Mouse (Mus musculus) liver, embryonic 13.5 days (tissue): ENCODE results near the gene Sept5. TPM values are rescaled to one million over a fixed set of nuclear protein-coding genes. Genes with fewer than 3 reads are reported as not detected.

Experiments
- ATAC-seq: fragments of 200-750 bp; cut with Nextera tagmentation; 2 replicates; pipeline ENCODE4 v1.8.0; 2017; ENCODE audit warnings: low read depth, mild to moderate bottlenecking, moderate number of reproducible peaks, moderate library complexity
- DNase-seq: peaks from one replicate; pipeline ENCODE4 v3.0.0; 2022
- H3K27ac ChIP-seq: fragments of 300-500 bp; sonication (generic); 2 replicates; pipeline ENCODE4 v1.5.1; 2015; ENCODE audit warnings: moderate library complexity, mild to moderate bottlenecking, inconsistent platforms
- H3K27me3 ChIP-seq: fragments of 300-500 bp; sonication (generic); 2 replicates; pipeline ENCODE4 v1.6.1; 2015; ENCODE audit warnings: mild to moderate bottlenecking, inconsistent platforms
- H3K36me3 ChIP-seq: fragments of 300-500 bp; sonication (generic); 2 replicates; pipeline ENCODE4 v1.6.1; 2015; ENCODE audit warnings: mild to moderate bottlenecking, inconsistent platforms
- H3K4me1 ChIP-seq: fragments of 300-500 bp; sonication (generic); replicated peaks from 2 replicates; pipeline ENCODE4 v1.6.1; 2015; ENCODE audit warnings: inconsistent platforms
- H3K4me2 ChIP-seq: fragments of 300-500 bp; sonication (generic); 2 replicates; pipeline ENCODE4 v1.6.1; 2015; ENCODE audit warnings: inconsistent platforms, mild to moderate bottlenecking, moderate library complexity
- H3K4me3 ChIP-seq: fragments of 300-500 bp; sonication (generic); replicated peaks from 2 replicates; pipeline ENCODE4 v1.5.1; 2015; ENCODE audit warnings: mild to moderate bottlenecking, inconsistent platforms
- H3K9ac ChIP-seq: fragments of 300-500 bp; sonication (generic); 2 replicates; pipeline ENCODE4 v1.6.1; 2015; ENCODE audit warnings: mild to moderate bottlenecking, inconsistent platforms
- H3K9me3 ChIP-seq: fragments of 300-500 bp; sonication (generic); replicated peaks from 2 replicates; pipeline ENCODE4 v1.6.1; 2016; ENCODE audit warnings: inconsistent platforms
- WGBS: fragments of 180-500 bp; shearing (Covaris S2); methylation state at CpG from one replicate; pipeline ENCODE4 v1.1.7; 2015; ENCODE audit not compliant: insufficient replicate concordance; 5-methylcytosine and 5-hydroxymethylcytosine counted together
- polyA plus RNA-seq: library from polyadenylated mRNA; unstranded; fragments of >200 nt; fragmentation: Nextera tagmentation; extraction: Ambion mirVana; gene quantifications from 2 replicates; pipeline ENCODE4 v1.2.1, GENCODE M21; 2015

Gene Sept5
- polyA plus RNA-seq, 1 experiment from 2014 or later: 2.4 TPM

DNA sequence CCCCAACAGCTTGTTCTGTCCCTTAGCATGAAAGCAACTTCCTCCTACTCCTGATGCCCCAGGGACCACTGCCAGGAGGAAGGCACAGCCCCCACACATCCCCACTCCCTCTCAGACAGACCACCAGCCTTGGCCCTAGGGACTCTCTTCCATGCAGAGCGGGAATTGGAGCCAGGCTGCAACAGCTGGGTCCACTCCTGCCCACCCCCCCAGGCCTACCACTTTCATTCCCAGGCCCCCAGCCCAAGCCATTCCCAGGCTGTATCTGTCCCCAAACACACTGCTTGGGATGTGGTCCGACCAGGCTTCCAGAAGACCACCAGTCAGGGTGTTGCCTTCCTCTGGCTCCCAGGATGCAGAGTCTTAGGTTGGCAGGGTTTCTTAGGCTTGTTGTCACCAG, 20.7 kb downstream of the Sept5 start:
- no peak overlapping the region for H3K27ac ChIP-seq
- ATAC-seq: no peak
- H3K4me3 ChIP-seq: no peak overlapping the region
- no peak overlapping the region for H3K9ac ChIP-seq
- H3K9me3 ChIP-seq: no peaks in the 10 kb centered on the region
- H3K27me3 ChIP-seq: peaks cover 72% of the 10 kb centered on the region
- H3K4me1 ChIP-seq: 0 out of 2 replicates have a peak, but pooled peaks cover 1% of the 10 kb centered on the region
- no peak overlapping the region for H3K4me2 ChIP-seq
- DNase-seq: no peak
- H3K36me3 ChIP-seq: no peaks in the 10 kb centered on the region
- WGBS: 44% methylated on average over 2 of the region's 2 CpGs

DNA sequence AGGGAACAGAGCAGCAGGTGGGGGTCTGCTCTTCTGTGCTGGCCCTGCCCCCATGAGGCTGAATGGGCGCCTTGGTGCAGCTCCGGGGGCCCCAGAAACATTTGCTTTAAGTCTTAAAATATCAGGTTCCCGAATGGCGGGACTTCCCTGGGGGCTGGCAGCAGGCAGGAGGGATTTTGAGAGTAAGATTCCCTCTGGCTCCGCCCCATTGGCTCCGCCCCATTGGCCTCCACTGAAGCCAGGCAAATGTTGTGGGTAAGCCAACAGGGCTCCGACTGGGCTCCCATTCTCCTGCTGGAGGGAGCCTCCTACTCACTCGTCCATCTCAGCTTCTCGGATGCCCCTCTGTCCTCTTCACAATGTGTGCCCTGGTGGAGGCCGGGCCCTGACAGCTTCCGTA, 21.5 kb downstream of the Sept5 start:
- H3K4me1 ChIP-seq: 0 out of 2 replicates have a peak, but pooled peaks cover 2% of the 10 kb centered on the region
- no peak overlapping the region for H3K4me2 ChIP-seq
- 13% methylated on average over 11 of the region's 11 CpGs for WGBS
- no peaks in the 10 kb centered on the region for H3K36me3 ChIP-seq
- no peak overlapping the region for H3K27ac ChIP-seq
- H3K27me3 ChIP-seq: peaks cover 65% of the 10 kb centered on the region
- no peak overlapping the region for H3K4me3 ChIP-seq
- ATAC-seq: no peak
- H3K9ac ChIP-seq: no peak overlapping the region
- DNase-seq: no peak
- no peaks in the 10 kb centered on the region for H3K9me3 ChIP-seq

DNA sequence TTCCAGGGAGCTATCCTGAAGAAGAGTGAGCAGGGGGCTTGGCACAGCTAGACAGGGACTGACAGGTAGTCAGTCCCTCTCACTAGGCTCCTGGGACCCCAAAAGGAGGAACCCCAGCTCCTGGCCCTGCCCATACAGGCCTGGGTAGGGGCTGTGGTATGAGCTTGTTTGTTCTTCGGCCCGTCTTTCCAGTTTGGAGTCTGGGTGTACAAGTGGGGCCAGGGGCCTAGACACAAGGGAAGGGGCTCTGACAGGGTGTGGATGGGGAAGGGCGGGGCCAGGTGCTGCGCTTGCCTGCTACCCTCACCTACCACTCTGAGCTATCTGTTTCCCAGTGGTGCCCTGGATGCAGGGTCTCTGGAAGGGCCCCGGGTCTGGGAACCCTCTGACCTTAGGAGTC, 24.0 kb downstream of the Sept5 start:
- no peaks in the 10 kb centered on the region for H3K36me3 ChIP-seq
- H3K4me3 ChIP-seq: no peak overlapping the region
- H3K27me3 ChIP-seq: peaks cover 49% of the 10 kb centered on the region
- 68% methylated on average over 5 of the region's 5 CpGs for WGBS
- no peak overlapping the region for H3K27ac ChIP-seq
- DNase-seq (no peak), ATAC-seq (no peak)
- H3K9ac ChIP-seq: no peak overlapping the region
- H3K9me3 ChIP-seq: no peaks in the 10 kb centered on the region
- 0 out of 2 replicates have a peak, but pooled peaks cover 2% of the 10 kb centered on the region for H3K4me1 ChIP-seq
- H3K4me2 ChIP-seq: no peak overlapping the region

DNA sequence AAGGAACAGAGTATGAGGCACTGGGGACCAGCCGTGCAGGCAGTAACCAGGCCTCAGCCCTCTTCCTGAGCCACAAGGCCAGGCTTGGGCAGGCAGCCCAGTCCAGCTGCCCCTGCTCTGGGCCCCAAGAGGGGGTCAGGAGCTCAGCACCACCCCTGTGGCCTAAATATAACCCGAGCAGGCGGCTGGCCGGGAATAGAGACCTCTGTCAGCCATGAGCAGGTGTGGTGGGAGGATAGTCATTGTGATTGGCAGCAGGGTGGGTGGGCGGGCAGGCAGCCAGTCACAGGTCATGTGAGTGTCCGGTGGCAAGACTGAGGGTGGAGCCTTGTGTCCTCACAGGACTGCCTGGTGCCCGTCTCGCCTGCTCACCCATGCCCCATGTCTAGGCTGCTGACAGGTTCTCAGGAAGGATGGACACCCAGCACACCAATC, 25.5 kb downstream of the Sept5 start:
- H3K4me3 ChIP-seq: no peak overlapping the region
- H3K27me3 ChIP-seq: peaks cover 35% of the 10 kb centered on the region
- no peaks in the 10 kb centered on the region for H3K36me3 ChIP-seq
- no peak overlapping the region for H3K9ac ChIP-seq
- H3K27ac ChIP-seq: no peak overlapping the region
- no peaks in the 10 kb centered on the region for H3K9me3 ChIP-seq
- 0 out of 2 replicates have a peak, but pooled peaks cover 2% of the 10 kb centered on the region for H3K4me1 ChIP-seq
- DNase-seq (no peak), ATAC-seq (0 out of 2 replicates have a peak, but pooled peaks have one; percentile 7)
- WGBS: 51% methylated on average over 8 of the region's 8 CpGs
- H3K4me2 ChIP-seq: no peak overlapping the region

DNA sequence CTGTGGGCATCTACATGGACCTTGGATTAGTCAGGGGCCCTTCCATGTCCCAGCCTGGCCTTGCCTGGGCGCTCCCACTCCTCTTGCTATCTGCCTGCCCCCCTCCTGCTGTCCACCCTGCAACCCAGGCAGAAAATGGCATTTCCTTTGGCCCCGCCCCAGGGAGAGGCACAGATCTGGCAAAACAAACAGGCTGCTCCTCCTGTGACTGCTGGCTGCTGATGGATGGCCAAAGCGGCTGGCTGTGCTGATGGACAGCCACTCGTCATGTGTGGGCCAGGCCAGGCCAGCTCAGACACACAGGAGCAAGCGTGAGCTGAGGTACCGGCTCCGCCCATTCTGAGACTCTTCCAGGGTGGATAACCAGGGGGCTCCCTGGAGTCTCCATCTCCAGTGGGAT, 28.3 kb downstream of the Sept5 start:
- 63% methylated on average over 7 of the region's 7 CpGs for WGBS
- Histone ChIP-seq H3K36me3 (no peaks in the 10 kb centered on the region), H3K4me2 (no peak overlapping the region), H3K27me3 (peaks cover 21% of the 10 kb centered on the region), H3K4me1 (0 out of 2 replicates have a peak, but pooled peaks cover 2% of the 10 kb centered on the region), H3K27ac (no peak overlapping the region), H3K9ac (no peak overlapping the region), H3K9me3 (no peaks in the 10 kb centered on the region), H3K4me3 (no peak overlapping the region)
- DNase-seq (no peak), ATAC-seq (no peak)

DNA sequence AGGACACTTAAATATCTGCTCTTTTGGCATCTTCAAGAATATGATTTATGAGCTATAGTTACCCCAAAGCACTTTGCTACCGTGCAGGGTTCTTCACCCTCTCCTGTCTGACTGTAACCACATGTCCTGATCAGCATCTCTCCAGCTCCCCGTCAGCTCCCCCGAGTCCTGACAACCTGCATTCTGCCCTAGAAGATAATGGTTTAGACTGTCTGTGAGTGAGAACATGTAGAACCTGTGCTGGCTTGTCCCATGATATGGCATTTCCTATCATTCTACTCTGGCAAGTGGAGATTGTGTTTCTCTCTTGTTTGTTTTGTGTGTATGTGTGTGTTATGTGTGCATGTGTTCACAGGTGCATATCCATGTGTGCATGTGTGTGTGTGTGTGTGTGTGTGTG, 31.7 kb downstream of the Sept5 start:
- Histone ChIP-seq H3K9ac (no peak overlapping the region), H3K27ac (no peak overlapping the region), H3K36me3 (no peaks in the 10 kb centered on the region), H3K27me3 (peaks cover 41% of the 10 kb centered on the region), H3K4me2 (no peak overlapping the region), H3K4me3 (no peak overlapping the region), H3K9me3 (no peaks in the 10 kb centered on the region), H3K4me1 (no peaks in the 10 kb centered on the region)
- DNase-seq (no peak), ATAC-seq (no peak)
- WGBS: 11% methylated on average over 3 of the region's 3 CpGs

DNA sequence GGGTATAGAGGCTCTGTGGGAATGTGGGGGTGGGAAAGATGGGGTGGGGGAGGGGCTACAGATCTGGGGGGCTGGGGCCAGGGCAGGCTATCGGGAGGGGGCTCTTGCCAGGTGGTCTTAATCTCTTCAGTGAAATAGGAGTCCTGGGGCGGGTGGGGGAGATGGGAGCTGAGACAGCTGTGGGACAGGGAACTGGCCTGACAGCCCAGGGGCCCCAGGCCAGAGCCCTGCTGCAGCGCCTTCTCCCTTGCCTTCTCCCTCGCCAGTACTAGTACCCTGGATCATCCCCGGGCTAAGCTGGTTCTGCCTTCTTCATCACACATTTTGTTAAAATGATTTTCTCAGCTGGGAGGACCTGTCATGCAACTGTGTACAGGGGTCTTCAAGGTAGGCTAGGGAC, 33.5 kb downstream of the Sept5 start:
- Histone ChIP-seq H3K4me2 (no peak overlapping the region), H3K4me3 (no peak overlapping the region), H3K36me3 (no peaks in the 10 kb centered on the region), H3K27ac (no peak overlapping the region), H3K27me3 (peaks cover 56% of the 10 kb centered on the region), H3K4me1 (peaks cover 5% of the 10 kb centered on the region; the same call in 1 of the 2 replicates), H3K9ac (no peak overlapping the region), H3K9me3 (no peaks in the 10 kb centered on the region)
- 54% methylated on average over 5 of the region's 5 CpGs for WGBS
- ATAC-seq (no peak), DNase-seq (no peak)

DNA sequence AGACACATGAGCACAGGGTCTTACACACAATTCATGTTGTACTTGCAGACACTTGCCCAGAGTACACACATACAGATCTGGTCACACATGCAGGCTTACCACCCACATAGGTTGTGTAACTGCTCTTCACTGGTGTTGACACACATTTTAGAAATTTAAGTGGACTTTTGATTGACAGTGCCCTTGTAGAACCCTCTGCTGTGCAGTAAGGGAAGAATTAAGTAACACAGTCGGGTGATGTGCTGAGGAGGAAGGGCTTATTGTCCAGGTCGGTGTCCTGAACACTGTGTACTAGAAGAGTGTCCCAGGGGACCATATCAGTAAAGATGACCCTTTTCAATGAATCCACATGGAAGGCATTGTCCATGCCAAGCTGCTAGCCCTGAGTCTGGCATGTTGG, 35.8 kb downstream of the Sept5 start:
- no peak for DNase-seq
- H3K27me3 ChIP-seq: peaks cover 79% of the 10 kb centered on the region
- no peak overlapping the region for H3K4me2 ChIP-seq
- no peak overlapping the region for H3K9ac ChIP-seq
- H3K27ac ChIP-seq: no peak overlapping the region
- 56% methylated on average over 2 of the region's 2 CpGs for WGBS
- no peaks in the 10 kb centered on the region for H3K9me3 ChIP-seq
- H3K36me3 ChIP-seq: no peaks in the 10 kb centered on the region
- H3K4me3 ChIP-seq: no peak overlapping the region
- H3K4me1 ChIP-seq: peaks cover 15% of the 10 kb centered on the region; the same call in 1 of the 2 replicates
- ATAC-seq: no peak

DNA sequence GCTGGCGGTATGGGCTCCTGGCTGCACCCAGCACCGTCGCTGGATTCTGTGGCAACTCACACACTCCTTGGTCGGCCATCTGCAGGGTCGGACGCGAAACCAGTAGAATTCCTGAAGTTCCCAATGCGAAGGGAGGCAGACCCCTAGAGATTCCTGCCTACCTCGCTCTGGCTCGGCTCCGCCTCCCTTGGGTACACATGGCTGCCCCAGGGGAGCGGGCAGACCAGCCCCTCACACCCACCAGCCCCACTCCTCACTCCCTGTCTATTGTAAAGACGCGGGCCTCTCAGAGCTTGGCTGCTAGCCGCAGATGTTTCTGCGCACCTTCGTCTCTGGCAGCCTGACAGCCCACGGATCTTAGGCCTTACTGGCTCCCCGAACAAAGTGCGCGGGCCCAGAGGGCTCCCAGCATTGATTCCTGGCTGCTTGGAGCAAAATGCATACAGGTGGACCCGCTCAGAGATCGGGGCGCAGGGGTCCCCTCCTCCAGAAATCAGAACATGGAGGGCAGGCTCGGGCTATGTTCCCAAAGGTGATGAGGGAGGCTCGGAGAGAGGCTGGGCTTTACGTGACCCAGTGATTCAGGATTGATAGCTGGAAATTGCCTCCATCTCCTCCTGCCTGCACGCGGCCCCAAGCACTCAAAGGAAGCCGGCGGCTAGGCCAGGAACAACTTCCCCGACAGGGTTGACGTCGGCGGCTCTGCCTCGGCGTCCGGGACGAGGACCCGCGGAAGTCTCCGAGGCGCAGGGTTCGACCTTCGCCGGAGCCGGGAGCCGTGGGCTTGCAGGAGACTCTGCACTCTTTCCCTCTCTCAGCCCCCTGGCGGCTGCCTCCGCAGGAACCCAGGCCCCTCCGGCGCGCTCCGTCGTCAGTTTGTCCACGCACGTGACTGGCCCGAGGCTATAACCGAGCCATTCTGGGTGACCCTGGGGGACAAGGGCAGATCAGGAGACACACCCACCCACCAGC, 38.4 kb downstream of the Sept5 start:
- peak overlapping the region; percentile 33 for H3K4me2 ChIP-seq
- H3K9ac ChIP-seq: no peak overlapping the region
- H3K4me3 ChIP-seq: peak overlapping the region; percentile 3; the same call in 1 of the 2 replicates
- H3K27ac ChIP-seq: no peak overlapping the region
- no peak for DNase-seq
- peaks cover 95% of the 10 kb centered on the region for H3K27me3 ChIP-seq
- WGBS: 3% methylated on average over 59 of the region's 59 CpGs
- H3K36me3 ChIP-seq: no peaks in the 10 kb centered on the region
- ATAC-seq: 0 out of 2 replicates have a peak, but pooled peaks have one; percentile 16
- H3K4me1 ChIP-seq: peaks cover 28% of the 10 kb centered on the region
- no peaks in the 10 kb centered on the region for H3K9me3 ChIP-seq

DNA sequence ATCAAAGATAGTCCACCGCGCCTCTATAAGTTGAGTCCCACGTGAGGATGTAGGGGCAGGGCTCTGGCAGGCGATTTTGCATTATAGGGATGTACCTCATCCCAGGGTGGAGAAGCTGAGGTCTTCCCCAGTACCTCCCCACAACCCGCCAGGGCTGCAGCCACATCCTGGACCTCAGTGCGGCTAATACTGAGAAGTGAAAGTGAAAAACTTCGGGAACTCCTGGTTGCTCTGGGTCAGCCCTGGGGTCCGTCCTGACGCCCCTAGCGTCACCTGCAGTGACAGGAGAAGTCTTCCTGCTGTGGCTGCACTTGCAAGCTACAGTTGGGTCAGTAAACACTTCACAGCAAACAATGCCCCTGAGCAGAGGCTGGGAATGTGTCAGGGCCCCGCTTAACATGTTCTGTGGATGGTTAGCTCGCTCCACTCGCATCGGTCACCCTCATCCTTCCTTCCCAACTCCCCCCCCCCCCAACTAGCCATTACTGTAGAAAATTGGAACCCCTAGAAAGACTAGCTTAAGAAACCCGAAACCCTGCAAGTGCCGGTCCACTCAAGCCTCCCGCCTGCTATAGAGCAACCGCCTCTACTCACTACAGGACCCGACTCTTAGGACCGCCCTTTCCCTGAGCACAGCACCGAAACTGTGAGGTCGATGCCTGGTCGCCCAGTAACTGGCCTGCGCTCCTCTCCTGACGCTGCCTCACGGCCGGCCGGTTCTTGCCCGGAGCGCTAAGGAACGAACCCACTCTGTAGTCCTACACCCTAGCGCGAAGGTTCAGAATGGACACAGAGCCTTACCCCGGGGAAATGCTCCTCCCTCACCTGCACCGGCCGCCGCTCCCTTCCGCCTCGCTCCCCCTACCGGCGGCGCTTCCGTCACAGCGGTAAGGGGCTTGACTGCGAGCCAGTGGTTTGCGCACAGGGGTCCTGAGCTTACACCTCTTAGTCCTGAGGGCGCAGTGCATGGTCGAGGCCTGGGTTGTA, 39.7 kb downstream of the Sept5 start, which contains the start of gene Tbx1:
Gene Tbx1 (minus strand): TSS at position 868 of the 987 bp plus-strand sequence.
- 1% methylated on average over 47 of the region's 48 CpGs for WGBS
- DNase-seq (no peak), ATAC-seq (no peak)
- Histone ChIP-seq H3K9ac (no peak within 1 kb of the TSS), H3K4me3 (peak within 1 kb of the TSS; percentile 38), H3K27me3 (peaks cover 98% of the 10 kb centered on the region), H3K4me1 (peaks cover 32% of the 10 kb centered on the region), H3K27ac (no peak within 1 kb of the TSS), H3K36me3 (no peaks in the 10 kb centered on the region), H3K4me2 (peak within 1 kb of the TSS; percentile 62), H3K9me3 (no peaks in the 10 kb centered on the region)
